Mouse (Mus musculus) cerebellum, postnatal 10 days (tissue): ENCODE measurements around the gene Stx17.
A peak's percentile ranks its signal among the peaks of the same experiment; 100 is the strongest.

Experiments used
- DNase-seq, 2 experiments: peaks; one replicate each; pipeline ENCODE4 v3.0.0; 2021; ENCODE audit warnings: mixed read lengths in 2 of 2

The Stx17 gene

GRCm38 (mm10) chr4:48124773-48125469, at the start of gene Stx17:
Gene Stx17 (plus strand): TSS chr4:48124915.
- peak; percentile 92 to 94 for DNase-seq

- peak; percentile 51 to 59 for DNase-seq
Measured at GRCm38 (mm10) chr4:48076693-48077471, 47.8 kb upstream of the Stx17 start.

- DNase-seq: no peak
Measured at GRCm38 (mm10) chr4:48078213-48078612, 46.5 kb upstream of the Stx17 start.

- DNase-seq: peak; percentile 12 to 38
Measured at GRCm38 (mm10) chr4:48079285-48080039, 45.3 kb upstream of the Stx17 start.

GRCm38 (mm10) chr4:48083452-48083851, 41.3 kb upstream of the Stx17 start:
- no peak for DNase-seq

- DNase-seq: no peak
Measured at GRCm38 (mm10) chr4:48086609-48087008, 38.1 kb upstream of the Stx17 start.

GRCm38 (mm10) chr4:48087497-48087896, 37.2 kb upstream of the Stx17 start:
- no peak for DNase-seq

- no peak for DNase-seq
Measured at GRCm38 (mm10) chr4:48093221-48093620, 31.5 kb upstream of the Stx17 start.

- no peak for DNase-seq
Measured at GRCm38 (mm10) chr4:48100217-48100616, 24.5 kb upstream of the Stx17 start.

- no peak for DNase-seq
Measured at GRCm38 (mm10) chr4:48101981-48102380, 22.7 kb upstream of the Stx17 start.

- peak in 1 of 2 experiments; percentile 11 for DNase-seq
Measured at GRCm38 (mm10) chr4:48105387-48105786, 19.3 kb upstream of the Stx17 start.

GRCm38 (mm10) chr4:48107086-48107485, 17.6 kb upstream of the Stx17 start:
- no peak for DNase-seq

- no peak for DNase-seq
Measured at GRCm38 (mm10) chr4:48108591-48108990, 16.1 kb upstream of the Stx17 start.

GRCm38 (mm10) chr4:48110331-48110730, 14.4 kb upstream of the Stx17 start:
- DNase-seq: no peak

- DNase-seq: peak; percentile 21 to 36
Measured at GRCm38 (mm10) chr4:48116191-48116590, 8.5 kb upstream of the Stx17 start.

- DNase-seq: no peak
Measured at GRCm38 (mm10) chr4:48124416-48124772, 321 bp upstream of the Stx17 start.

- DNase-seq: peak in 1 of 2 experiments; percentile 28
Measured at GRCm38 (mm10) chr4:48130314-48130713, 5.6 kb downstream of the Stx17 start.

GRCm38 (mm10) chr4:48131606-48132005, 6.9 kb downstream of the Stx17 start:
- no peak for DNase-seq

- DNase-seq: no peak
Measured at GRCm38 (mm10) chr4:48132721-48133120, 8.0 kb downstream of the Stx17 start.

GRCm38 (mm10) chr4:48149492-48149891, 24.8 kb downstream of the Stx17 start:
- no peak for DNase-seq

GRCm38 (mm10) chr4:48153229-48153628, 28.5 kb downstream of the Stx17 start:
- DNase-seq: no peak

- DNase-seq: no peak
Measured at GRCm38 (mm10) chr4:48155864-48156263, 31.1 kb downstream of the Stx17 start.

- no peak for DNase-seq
Measured at GRCm38 (mm10) chr4:48160386-48160785, 35.7 kb downstream of the Stx17 start.
